Mouse (Mus musculus): Measurements from ENCODE around the gene Ucp1.
A peak's percentile ranks its signal among the peaks of the same experiment; 100 is the strongest.

Ucp1 gene

DNA sequence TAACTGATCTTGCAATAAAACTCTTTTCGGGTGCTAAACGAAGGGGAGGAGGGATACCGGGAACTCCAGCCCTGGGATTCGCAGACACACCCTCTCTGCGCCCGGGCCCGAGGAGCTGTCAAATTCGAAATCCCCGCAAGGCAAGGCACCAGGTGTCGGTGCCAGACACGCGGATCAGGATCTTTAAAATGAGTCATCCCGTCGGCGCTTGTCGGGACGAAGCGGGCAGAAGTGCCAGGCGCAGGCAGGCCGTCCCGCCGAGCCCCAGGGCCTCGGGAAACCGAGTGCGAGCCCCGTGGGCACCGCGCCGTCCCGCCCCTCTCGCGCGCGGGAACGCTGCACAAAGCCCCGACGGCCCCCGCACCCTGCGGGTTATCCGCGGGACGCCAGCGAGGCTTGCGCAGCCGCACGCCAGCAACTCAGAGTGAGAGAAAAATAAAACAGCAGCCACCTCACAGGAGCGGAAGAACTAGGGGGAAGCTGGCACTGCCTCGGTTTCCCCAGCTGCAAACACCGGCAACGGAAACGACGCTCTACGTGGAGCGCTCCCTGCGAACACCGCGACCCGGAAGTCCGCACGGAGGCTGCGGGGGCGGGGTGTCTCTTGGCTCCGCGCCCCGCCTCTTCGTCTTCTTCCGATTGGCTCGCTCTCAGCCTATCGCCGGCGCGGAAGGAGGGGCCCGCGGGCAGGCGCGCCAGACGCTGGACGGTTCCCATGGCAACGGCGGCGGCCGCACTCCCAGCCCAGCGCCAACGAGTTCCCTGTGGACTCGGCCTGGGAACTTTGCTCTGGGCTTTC is 41.9 kb downstream of the Ucp1 start, which contains the start of gene Elmod2:
TSS of gene Elmod2 (minus strand) at position 588 of the 799 bp plus-strand sequence.
- DNase-seq = peak; percentile 100

DNA sequence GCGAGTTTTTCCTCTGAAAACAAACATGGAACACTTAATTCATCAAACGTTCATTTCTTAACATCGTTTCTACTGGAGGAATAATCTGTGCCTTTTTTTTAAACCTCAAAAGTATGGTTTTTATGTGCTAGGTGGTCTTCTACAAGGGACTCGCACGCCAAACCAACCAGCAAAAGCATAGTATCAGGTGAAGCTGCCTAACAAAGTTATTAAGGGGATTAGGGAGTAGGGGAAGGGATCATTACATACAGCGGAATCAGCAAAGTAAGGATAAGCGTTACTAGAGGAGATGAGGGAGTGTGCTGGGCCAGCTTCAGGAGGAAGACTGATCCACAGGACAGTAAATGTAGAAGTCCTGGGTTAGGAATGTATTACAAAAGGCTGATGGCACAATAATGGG is 42.7 kb downstream of the Ucp1 start:
- no peak for DNase-seq

DNA sequence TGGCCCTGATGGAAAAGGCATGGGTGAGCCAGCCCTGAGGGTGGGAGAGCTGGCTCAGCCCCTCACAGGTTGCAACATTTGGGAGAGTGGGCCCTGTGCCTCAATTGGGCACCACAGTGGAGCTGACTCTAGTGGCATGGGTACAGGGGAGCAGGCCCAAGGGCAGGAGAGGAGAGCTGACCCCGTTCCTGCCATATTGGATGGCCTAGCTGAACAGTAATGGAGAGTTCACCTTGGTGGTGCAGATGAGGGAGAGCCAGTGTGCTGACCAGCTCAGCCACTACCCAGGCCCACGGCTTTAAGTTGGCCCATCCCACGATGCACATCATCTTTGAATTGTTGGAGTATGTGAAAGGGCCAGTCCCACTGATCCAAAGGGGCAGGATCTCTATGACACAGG is 51.9 kb downstream of the Ucp1 start:
- peak; percentile 88 for DNase-seq

DNA sequence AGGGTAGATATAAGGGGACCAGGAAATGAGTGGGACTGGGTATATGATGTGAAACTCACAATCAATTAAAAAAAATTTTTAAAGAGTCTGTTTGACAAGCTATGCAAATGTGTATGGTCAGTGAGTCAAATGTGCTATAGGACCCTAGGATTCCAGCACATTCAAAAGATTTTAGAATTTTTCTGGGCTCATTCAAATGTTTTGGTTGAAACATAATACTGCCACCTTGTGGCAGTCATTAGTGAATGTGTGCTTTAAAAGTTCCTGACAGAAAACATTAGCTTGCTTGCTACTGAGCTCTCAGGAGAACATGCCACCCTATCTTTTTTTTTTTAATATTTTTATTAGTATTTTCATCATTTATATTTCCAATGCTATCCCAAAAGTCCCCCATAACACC is 52.5 kb downstream of the Ucp1 start:
- peak; percentile 12 for DNase-seq

Data from heart, adult 11 months (tissue).